Mouse (Mus musculus): ENCODE results near the gene Atg101. TPM values are rescaled to one million over a fixed set of nuclear protein-coding genes. Genes with fewer than 3 reads are reported as not detected.
"Not testable (repeated sequence)": the region's sequence is repeated elsewhere in the genome, so short reads cannot be mapped to it uniquely, and the experiment has no call there.

Gene Atg101
- polyA plus RNA-seq, 1 experiment from 2014 or later, result 77.0 TPM

DNA sequence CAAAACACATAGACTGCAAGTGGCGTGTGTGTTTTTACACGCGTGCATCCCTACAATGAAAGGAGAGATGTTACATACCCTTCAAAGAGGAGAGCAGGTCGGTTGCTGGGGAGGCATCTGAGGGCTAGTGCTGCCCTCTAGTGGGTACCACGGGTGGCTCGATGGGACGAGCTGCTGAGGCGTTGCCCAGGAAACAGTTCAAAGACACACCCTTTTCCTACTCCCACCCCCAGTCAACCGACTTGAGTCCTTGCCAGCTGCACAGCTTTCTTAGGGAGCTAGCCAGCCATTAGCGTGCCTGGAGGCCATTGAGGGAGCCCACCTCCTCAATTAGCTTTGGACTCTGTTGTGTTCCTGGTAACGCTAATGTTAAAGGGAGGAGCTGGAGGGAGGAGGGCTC is 31.8 kb downstream of the Atg101 start:
- peak; percentile 93 for DNase-seq (ENCODE audit: low spot score)
- no peaks in the 10 kb centered on the region for H3K27me3 ChIP-seq (ENCODE audit: insufficient read depth, poor library complexity, severe bottlenecking)
- H3K4me3 ChIP-seq, result peak overlapping the region; percentile 44
- no peaks in the 10 kb centered on the region for H3K36me3 ChIP-seq
- H3K9me3 ChIP-seq, result no peaks in the 10 kb centered on the region
- peak overlapping the region; percentile 79 for H3K27ac ChIP-seq
- H3K4me1 ChIP-seq, result peaks cover 33% of the 10 kb centered on the region
- WGBS, result 4% methylated on average over 11 of the region's 11 CpGs

DNA sequence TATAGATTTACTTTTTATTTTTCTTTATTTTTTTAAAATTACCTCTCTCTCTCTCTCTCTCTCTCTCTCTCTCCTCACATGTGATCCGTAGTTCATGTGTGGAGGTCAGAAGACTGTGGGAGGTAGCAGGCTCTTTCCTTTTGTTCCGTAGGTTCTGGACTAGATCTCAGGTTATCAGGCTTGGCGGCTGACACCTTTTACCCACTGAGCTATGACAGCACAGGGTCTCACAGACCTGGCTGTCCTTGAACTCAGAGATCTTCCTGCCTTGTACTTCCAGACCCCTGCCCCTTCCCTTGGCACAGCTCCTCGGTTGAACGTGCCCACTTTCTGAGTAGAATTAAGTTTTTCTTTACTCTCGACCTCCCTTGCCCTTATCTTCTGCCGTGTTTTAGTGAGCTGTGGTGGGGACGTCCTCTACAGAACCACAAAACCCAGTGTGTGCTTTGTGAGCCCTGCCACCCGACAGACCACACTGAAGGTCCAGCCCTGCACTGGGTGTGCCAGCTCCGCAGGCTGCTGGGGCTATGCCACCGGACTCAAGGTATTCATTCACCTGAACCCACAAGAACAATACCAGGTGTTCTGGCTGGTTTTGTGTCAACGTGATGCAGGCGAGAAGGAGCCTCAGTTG is 32.3 kb downstream of the Atg101 start:
- peak overlapping the region; percentile 79 for H3K27ac ChIP-seq
- 51% methylated on average over 13 of the region's 13 CpGs for WGBS
- H3K9me3 ChIP-seq, result no peaks in the 10 kb centered on the region
- peak overlapping the region; percentile 44 for H3K4me3 ChIP-seq
- no peak for DNase-seq (ENCODE audit: low spot score)
- peaks cover 38% of the 10 kb centered on the region for H3K4me1 ChIP-seq
- H3K36me3 ChIP-seq, result no peaks in the 10 kb centered on the region
- no peaks in the 10 kb centered on the region for H3K27me3 ChIP-seq (ENCODE audit: insufficient read depth, poor library complexity, severe bottlenecking)

DNA sequence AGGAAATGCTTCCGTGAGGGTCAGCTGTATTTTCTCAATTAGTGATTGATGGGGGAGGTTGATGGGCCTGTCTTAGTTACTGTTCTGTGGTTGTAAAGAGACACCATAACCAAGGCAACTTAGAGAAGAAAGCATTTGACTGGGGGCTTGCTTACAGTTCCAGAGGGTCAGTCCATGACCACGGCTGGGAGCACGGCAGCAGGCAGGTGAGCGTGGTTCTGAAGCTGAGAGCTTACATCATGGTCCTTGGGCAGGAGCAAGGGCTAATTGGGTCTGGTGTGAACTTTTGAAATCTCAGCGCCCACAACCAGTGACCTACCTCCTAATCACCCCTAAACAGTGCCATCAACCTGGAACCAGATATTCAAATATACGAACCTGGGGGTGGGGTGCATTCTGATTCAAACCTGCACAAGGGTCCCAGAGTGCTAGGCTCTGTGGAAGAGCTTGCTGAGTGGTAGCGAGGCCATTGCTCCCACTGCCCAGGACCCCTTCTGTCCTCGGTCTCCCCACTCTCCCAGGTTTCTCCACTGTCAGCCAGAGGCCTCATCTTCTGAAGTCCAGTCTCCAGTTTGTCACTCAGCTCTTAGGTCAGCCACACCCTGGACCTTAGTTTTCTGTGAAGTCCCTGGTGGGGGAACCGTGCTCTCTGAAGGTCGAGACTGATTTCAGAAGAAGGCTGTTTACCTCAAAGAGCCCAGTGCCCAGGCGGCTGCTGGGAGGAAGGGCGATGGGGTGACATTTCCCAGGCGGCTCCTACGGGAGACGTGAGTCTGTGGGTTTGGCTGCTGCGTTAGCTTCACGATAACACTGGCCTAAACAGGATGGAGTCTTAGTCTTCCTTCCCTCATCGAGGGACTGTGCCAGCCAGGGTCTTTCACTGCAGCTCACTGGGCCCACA is 33.1 kb downstream of the Atg101 start:
- Histone ChIP-seq H3K36me3 (no peaks in the 10 kb centered on the region), H3K27me3 (ENCODE audit: insufficient read depth, poor library complexity, severe bottlenecking) (no peaks in the 10 kb centered on the region), H3K9me3 (no peaks in the 10 kb centered on the region), H3K4me1 (peaks cover 43% of the 10 kb centered on the region), H3K4me3 (0 out of 2 replicates have a peak overlapping the region, but pooled peaks have one; percentile 12), H3K27ac (peak overlapping the region; percentile 79)
- WGBS, result 53% methylated on average over 18 of the region's 18 CpGs
- DNase-seq (ENCODE audit: low spot score), result no peak

DNA sequence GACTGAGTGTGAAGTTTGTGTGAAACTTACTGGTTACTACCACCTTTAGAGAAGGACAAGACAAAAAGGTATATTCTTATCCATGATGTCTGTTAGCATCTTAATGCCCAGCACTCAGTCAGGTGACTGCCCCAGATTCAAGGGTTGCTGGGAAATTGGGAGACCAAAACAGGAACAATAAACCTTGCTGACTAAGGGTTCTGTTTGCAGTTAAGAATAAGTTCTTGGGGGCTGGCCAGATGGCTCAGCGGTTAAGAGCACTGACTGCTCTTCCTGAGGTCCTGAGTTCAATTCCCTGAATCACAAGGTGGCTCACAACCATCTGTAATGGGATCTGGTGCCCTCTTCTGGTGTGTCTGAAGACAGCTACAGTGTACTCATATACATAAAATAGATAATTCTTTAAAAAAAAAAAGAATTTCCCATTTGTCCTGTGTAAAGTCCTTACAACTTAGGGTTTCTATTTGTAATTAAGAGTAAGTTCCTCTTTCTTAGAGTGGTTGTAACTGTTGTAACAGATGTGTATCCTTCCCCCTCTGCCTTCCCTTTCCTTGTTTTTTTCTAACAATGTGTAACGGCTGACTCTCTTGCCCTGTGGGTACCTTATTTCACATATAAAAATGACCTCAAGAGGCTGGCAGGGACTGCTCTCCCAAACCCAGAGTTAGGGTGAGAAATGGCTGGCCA is 33.9 kb downstream of the Atg101 start:
- Histone ChIP-seq H3K9me3 (no peaks in the 10 kb centered on the region), H3K36me3 (no peaks in the 10 kb centered on the region), H3K27ac (peak overlapping the region; percentile 75), H3K4me1 (peaks cover 46% of the 10 kb centered on the region), H3K4me3 (no peak overlapping the region), H3K27me3 (ENCODE audit: insufficient read depth, poor library complexity, severe bottlenecking) (no peaks in the 10 kb centered on the region)
- 73% methylated on average over 2 of the region's 2 CpGs for WGBS
- no peak for DNase-seq (ENCODE audit: low spot score)

DNA sequence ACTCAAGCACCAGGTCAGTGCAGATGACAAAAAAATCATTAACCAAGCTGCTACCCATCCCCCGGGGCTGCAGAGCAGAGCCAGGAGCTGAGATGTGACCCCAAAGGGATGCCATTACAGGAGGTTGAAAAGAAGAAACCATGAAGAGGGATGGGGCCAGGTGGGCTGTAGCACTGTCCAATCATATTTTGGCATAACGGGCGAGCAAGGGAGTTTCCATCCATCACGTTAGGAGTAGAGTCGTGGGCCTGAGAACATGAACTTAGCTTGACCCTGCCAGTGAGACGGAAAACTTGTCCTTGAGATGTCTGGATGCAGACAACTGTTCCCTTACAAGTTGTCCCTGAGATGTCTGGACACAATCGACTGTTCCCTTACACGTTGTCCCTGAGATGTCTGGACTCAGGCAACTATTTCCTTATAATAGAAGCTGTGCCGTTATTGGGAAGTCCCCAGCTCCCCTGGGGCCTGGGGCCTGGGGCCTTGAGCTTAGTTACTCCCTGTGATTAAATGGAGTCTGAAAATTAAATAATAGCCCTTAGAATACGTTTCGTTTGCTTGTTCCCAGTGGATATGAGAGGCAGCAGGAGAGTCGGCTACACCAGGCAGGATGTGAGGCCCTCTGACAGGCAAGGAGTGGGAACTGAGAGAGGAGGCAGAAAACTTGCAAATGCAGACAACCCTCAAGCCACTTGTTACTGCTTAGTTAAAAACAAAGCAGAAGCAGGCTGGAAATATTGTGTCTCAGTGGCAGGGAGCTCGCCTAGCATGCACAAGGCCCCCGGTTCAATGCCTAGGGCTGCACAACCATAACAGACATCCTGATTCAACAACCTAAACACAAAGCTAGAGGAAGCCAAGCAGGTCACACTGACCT is 35.1 kb downstream of the Atg101 start:
- WGBS, result 54% methylated on average over 14 of the region's 14 CpGs
- Histone ChIP-seq H3K36me3 (no peaks in the 10 kb centered on the region), H3K4me3 (no peak overlapping the region), H3K27ac (peak overlapping the region; percentile 75), H3K4me1 (peaks cover 46% of the 10 kb centered on the region), H3K9me3 (no peaks in the 10 kb centered on the region), H3K27me3 (ENCODE audit: insufficient read depth, poor library complexity, severe bottlenecking) (no peaks in the 10 kb centered on the region)
- DNase-seq (ENCODE audit: low spot score), result no peak

DNA sequence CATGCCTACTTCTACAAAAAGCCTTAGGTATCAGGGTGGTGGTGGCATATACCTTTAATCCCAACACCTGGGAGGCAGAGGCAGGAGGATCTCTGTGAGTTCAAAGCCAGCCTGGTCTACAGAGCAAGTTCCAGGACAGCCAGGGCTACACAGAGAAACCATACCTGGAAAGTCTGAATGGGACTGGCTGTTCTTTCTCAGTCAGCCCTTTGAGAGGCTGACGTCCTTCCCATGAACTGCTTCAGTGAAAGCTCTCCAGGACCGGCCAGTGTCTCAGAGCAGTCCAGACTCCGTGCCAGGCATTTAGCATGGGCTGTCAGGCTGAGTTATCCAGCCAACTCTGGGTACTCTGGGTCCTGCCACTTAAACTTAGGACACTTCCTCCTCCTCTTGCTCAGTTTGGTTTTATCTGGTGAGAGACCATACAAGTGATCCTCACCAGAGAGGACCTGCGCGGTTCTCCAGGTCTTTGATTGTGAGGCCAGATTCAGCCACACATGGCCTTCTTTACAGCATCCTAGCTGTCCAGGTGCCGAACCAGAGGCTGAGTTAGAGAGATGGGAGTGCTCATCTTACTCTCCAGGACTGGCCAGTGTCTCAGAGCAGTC is 36.0 kb downstream of the Atg101 start:
- DNase-seq (ENCODE audit: low spot score), result no peak
- H3K4me1 ChIP-seq, result peaks cover 46% of the 10 kb centered on the region
- H3K27me3 ChIP-seq (ENCODE audit: insufficient read depth, poor library complexity, severe bottlenecking), result no peaks in the 10 kb centered on the region
- no peaks in the 10 kb centered on the region for H3K36me3 ChIP-seq
- no peak overlapping the region for H3K4me3 ChIP-seq
- 55% methylated on average over 6 of the region's 6 CpGs for WGBS
- no peaks in the 10 kb centered on the region for H3K9me3 ChIP-seq
- peak overlapping the region; percentile 75 for H3K27ac ChIP-seq

DNA sequence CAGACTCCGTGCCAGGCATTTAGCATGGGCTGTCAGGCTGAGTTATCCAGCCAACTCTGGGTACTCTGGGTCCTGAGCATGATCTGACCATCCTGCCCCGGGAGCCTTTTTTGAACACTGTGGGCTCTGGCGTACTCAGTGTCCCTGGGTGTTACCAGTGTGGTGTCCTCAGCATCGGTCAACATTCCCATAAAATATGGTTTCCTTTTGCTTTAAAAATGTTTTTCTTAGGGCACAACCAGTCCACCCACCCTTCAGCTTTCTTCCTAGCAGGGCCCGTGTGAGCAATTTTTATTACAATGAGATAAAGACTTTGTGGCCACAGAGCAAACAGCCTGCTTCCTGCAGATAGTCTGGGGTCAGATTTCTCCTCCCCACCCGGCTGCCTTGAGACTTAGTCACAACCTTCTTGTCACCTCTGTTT is 36.6 kb downstream of the Atg101 start:
- H3K36me3 ChIP-seq, result no peaks in the 10 kb centered on the region
- H3K9me3 ChIP-seq, result no peaks in the 10 kb centered on the region
- DNase-seq (ENCODE audit: low spot score), result no peak
- no peaks in the 10 kb centered on the region for H3K27me3 ChIP-seq (ENCODE audit: insufficient read depth, poor library complexity, severe bottlenecking)
- H3K4me1 ChIP-seq, result peaks cover 45% of the 10 kb centered on the region
- no peak overlapping the region for H3K4me3 ChIP-seq
- peak overlapping the region; percentile 75 for H3K27ac ChIP-seq
- 36% methylated on average over 6 of the region's 6 CpGs for WGBS

DNA sequence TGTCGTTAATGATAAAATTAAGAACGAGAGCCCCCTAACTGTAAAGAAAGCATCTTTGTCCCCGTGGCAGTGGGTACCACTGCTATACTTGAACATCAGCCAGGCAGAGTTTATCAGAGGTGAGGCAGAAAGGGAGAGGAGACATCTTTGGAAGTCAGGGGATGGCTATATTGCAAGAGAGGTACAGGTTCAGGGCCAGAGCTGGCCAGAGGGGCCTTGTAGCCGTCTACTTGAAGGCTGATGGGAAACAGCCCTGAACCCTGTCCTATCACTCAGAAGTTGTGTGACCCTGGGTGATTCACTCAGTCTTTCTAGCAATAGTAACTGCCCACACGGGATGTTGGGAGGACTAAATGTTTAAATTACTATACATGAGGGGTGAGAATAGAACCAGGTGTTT is 37.1 kb downstream of the Atg101 start:
- Histone ChIP-seq H3K4me3 (no peak overlapping the region), H3K36me3 (no peaks in the 10 kb centered on the region), H3K27ac (peak overlapping the region; percentile 77), H3K27me3 (ENCODE audit: insufficient read depth, poor library complexity, severe bottlenecking) (no peaks in the 10 kb centered on the region), H3K4me1 (peaks cover 41% of the 10 kb centered on the region), H3K9me3 (no peaks in the 10 kb centered on the region)
- WGBS, result 41% methylated on average over 5 of the region's 5 CpGs
- DNase-seq (ENCODE audit: low spot score), result no peak

DNA sequence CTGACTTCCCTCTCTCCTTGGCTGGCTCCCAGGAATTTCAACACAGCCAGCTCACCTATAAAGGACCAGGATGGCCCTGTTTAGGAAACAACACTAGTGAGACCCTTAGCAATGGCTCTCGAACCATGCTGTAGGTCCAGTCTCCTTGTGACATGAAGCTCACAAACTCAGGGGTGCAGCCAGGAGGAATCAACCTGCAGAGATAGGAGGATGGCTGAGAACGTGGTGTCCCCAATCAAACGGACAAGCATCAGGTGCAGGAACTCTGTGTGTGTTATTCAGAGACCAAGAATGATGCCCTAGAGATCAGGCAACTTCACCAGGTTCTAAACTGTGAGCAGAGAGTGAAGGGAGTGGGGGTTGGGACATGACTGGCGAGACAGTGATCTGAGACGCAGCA is 38.0 kb downstream of the Atg101 start:
- H3K9me3 ChIP-seq, result no peaks in the 10 kb centered on the region
- no peak overlapping the region for H3K4me3 ChIP-seq

DNA sequence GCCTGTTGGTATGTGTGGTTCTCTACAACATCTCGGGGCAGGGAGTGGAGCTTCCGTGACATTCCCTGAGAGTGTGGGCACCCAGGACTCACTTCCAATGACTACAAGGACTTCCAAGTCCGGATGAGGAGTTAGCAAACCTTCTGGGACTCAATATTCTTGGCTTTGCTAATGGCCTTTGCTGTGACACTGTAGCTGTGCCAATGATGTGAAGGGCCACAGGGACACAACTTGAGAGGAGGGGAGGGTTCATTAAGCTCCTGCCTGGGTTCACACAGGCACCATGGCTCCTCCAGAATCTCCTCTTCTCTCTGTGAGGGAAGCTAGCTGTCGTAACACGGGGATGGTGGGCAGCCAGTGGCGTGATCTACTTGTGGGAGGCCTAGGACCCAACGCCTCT is 38.6 kb downstream of the Atg101 start:
- no peak for DNase-seq (ENCODE audit: low spot score)
- Histone ChIP-seq H3K36me3 (no peaks in the 10 kb centered on the region), H3K4me1 (peaks cover 38% of the 10 kb centered on the region), H3K27ac (0 out of 2 replicates have a peak overlapping the region, but pooled peaks have one; percentile 77), H3K4me3 (no peak overlapping the region), H3K9me3 (no peaks in the 10 kb centered on the region), H3K27me3 (ENCODE audit: insufficient read depth, poor library complexity, severe bottlenecking) (no peaks in the 10 kb centered on the region; the same call in 1 of the 2 replicates)
- 87% methylated on average over 7 of the region's 7 CpGs for WGBS

More for the DNA sequence above, 38.0 kb downstream of the Atg101 start:
- H3K36me3 ChIP-seq, result no peaks in the 10 kb centered on the region
- H3K27ac ChIP-seq, result peak overlapping the region; percentile 77; the same call in 1 of the 2 replicates
- H3K4me1 ChIP-seq, result peaks cover 41% of the 10 kb centered on the region
- DNase-seq (ENCODE audit: low spot score), result no peak
- WGBS, result 77% methylated on average over 5 of the region's 5 CpGs
- H3K27me3 ChIP-seq (ENCODE audit: insufficient read depth, poor library complexity, severe bottlenecking), result no peaks in the 10 kb centered on the region; the same call in 1 of the 2 replicates

DNA sequence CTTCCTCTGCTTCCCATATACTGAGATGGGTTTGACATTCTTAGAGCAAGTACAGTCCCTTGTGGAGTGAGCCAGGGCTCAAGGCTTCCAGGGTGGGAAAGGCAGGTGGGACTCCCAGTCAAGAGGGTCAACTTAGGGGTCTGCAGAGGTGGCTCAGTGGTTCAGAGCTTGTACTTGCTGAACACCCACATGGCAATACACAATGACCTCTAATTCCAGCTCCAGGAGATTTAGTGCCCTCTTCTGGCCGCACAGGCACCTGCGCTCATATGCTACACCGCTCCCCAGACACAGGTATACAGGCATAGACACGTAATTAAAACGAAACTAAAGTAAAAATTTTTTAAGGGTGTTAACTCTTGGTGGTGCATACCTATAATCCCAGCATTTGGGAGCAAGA is 39.4 kb downstream of the Atg101 start:
- peaks cover 36% of the 10 kb centered on the region for H3K4me1 ChIP-seq
- H3K36me3 ChIP-seq, result no peaks in the 10 kb centered on the region
- H3K4me3 ChIP-seq, result no peak overlapping the region
- 95% methylated on average over 5 of the region's 5 CpGs for WGBS
- no peaks in the 10 kb centered on the region; the same call in 1 of the 2 replicates for H3K27me3 ChIP-seq (ENCODE audit: insufficient read depth, poor library complexity, severe bottlenecking)
- H3K27ac ChIP-seq, result no peak overlapping the region
- no peak for DNase-seq (ENCODE audit: low spot score)
- no peaks in the 10 kb centered on the region for H3K9me3 ChIP-seq

DNA sequence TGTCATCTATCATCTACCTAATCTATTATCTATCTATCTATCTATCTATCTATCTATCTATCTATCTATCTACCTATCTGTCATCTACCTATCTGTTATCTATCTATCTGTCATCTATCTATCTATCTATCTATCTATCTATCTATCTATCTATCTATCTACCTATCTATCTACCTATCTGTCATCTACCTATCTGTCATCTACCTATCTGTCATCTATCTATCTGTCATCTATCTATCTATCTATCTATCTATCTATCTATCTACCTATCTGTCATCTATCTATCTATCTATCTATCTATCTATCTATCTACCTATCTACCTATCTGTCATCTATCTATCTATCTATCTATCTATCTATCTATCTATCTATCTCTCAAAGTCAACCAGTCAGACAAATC is 40.3 kb downstream of the Atg101 start:
- not testable (repeated sequence) for H3K4me3 ChIP-seq; H3K27me3 ChIP-seq (ENCODE audit: insufficient read depth, poor library complexity, severe bottlenecking); H3K9me3 ChIP-seq; H3K27ac ChIP-seq; DNase-seq (ENCODE audit: low spot score); H3K36me3 ChIP-seq
- peaks cover 34% of the 10 kb centered on the region for H3K4me1 ChIP-seq

Measured in heart, embryonic 10.5 days (tissue).